Mouse (Mus musculus) hindbrain, embryonic 13.5 days (tissue): ENCODE measurements at regions not wholly inside any gene's neighbourhood (a gene's known extent, or its start where the extent isn't known, plus 50 kb on each side); places are given as distances from the start of the nearest gene placed in this dataset.

Experiments
- ATAC-seq: fragments of 200-750 bp; cut with Nextera tagmentation; 2 replicates; pipeline ENCODE4 v1.8.0; 2017; ENCODE audit warnings: moderate TSS enrichment; ENCODE audit not compliant: low FRiP score
- H3K27ac ChIP-seq: fragments of 300-500 bp; sonication (generic); 2 replicates; pipeline ENCODE4 v1.5.1; 2015; ENCODE audit warnings: inconsistent platforms, mild to moderate bottlenecking, moderate library complexity
- H3K27me3 ChIP-seq: fragments of 300-500 bp; sonication (generic); 2 replicates; pipeline ENCODE4 v1.6.1; 2015; ENCODE audit warnings: mild to moderate bottlenecking, inconsistent platforms
- H3K36me3 ChIP-seq: fragments of 300-500 bp; sonication (generic); 2 replicates; pipeline ENCODE4 v1.6.1; 2015; ENCODE audit warnings: mild to moderate bottlenecking, inconsistent platforms
- H3K4me1 ChIP-seq: fragments of 300-500 bp; sonication (generic); replicated peaks from 2 replicates; pipeline ENCODE4 v1.6.1; 2015; ENCODE audit warnings: inconsistent platforms
- H3K4me2 ChIP-seq: fragments of 300-500 bp; sonication (generic); 2 replicates; pipeline ENCODE4 v1.6.1; 2015; ENCODE audit warnings: inconsistent platforms, mild to moderate bottlenecking, moderate library complexity
- H3K4me3 ChIP-seq: fragments of 300-500 bp; sonication (generic); 2 replicates; pipeline ENCODE4 v1.5.1; 2015; ENCODE audit warnings: mild to moderate bottlenecking, inconsistent platforms
- H3K9ac ChIP-seq: fragments of 300-500 bp; sonication (generic); 2 replicates; pipeline ENCODE4 v1.6.1; 2015; ENCODE audit warnings: mild to moderate bottlenecking, inconsistent platforms
- H3K9me3 ChIP-seq: fragments of 300-500 bp; sonication (generic); 2 replicates; pipeline ENCODE4 v1.6.1; 2016; ENCODE audit warnings: inconsistent platforms
- WGBS: fragments of 180-500 bp; shearing (Covaris S2); methylation state at CpG from one replicate; pipeline ENCODE4 v1.1.7; 2015; 5-methylcytosine and 5-hydroxymethylcytosine counted together

GRCm38 (mm10) chr15:63484910-63485309 is 360.1 kb downstream of the Gsdmc2 start:
- Histone ChIP-seq H3K4me2 (no peak overlapping the region), H3K27me3 (no peaks in the 10 kb centered on the region), H3K4me1 (no peaks in the 10 kb centered on the region), H3K36me3 (no peaks in the 10 kb centered on the region), H3K9me3 (no peaks in the 10 kb centered on the region), H3K9ac (no peak overlapping the region), H3K27ac (no peak overlapping the region), H3K4me3 (no peak overlapping the region)
- no peak for ATAC-seq
- WGBS = 73% methylated on average over 5 of the region's 5 CpGs

- Histone ChIP-seq H3K4me1 (no peaks in the 10 kb centered on the region), H3K4me3 (no peak overlapping the region), H3K4me2 (no peak overlapping the region), H3K36me3 (no peaks in the 10 kb centered on the region), H3K27ac (no peak overlapping the region), H3K9me3 (no peaks in the 10 kb centered on the region), H3K9ac (no peak overlapping the region), H3K27me3 (no peaks in the 10 kb centered on the region)
- 59% methylated on average over 4 of the region's 4 CpGs for WGBS
- ATAC-seq = no peak
Observed at GRCm38 (mm10) chr15:63484217-63484887, 360.6 kb downstream of the Gsdmc2 start.

- Histone ChIP-seq H3K4me1 (no peaks in the 10 kb centered on the region), H3K9me3 (no peaks in the 10 kb centered on the region), H3K36me3 (no peaks in the 10 kb centered on the region), H3K27me3 (no peaks in the 10 kb centered on the region), H3K4me3 (no peak overlapping the region), H3K9ac (no peak overlapping the region), H3K27ac (no peak overlapping the region), H3K4me2 (no peak overlapping the region)
- WGBS = 70% methylated on average over 1 of the region's 1 CpGs
- ATAC-seq = no peak
Observed at GRCm38 (mm10) chr15:63479270-63479805, 365.6 kb downstream of the Gsdmc2 start.

GRCm38 (mm10) chr15:63466916-63467315 is 378.1 kb downstream of the Gsdmc2 start:
- no peaks in the 10 kb centered on the region for H3K27me3 ChIP-seq
- no peak for ATAC-seq
- H3K4me2 ChIP-seq = no peak overlapping the region
- no peak overlapping the region for H3K4me3 ChIP-seq
- no peaks in the 10 kb centered on the region for H3K4me1 ChIP-seq
- H3K9ac ChIP-seq = no peak overlapping the region
- 91% methylated on average over 1 of the region's 1 CpGs for WGBS
- no peaks in the 10 kb centered on the region for H3K36me3 ChIP-seq
- no peak overlapping the region for H3K27ac ChIP-seq
- no peaks in the 10 kb centered on the region; the same call in 1 of the 2 replicates for H3K9me3 ChIP-seq

- no peak overlapping the region for H3K27ac ChIP-seq
- ATAC-seq = no peak
Observed at GRCm38 (mm10) chr15:63452529-63452928, 392.4 kb downstream of the Gsdmc2 start.

GRCm38 (mm10) chr15:63446288-63446687 is 398.7 kb downstream of the Gsdmc2 start:
- no peaks in the 10 kb centered on the region for H3K36me3 ChIP-seq
- H3K4me1 ChIP-seq = no peaks in the 10 kb centered on the region
- ATAC-seq = no peak
- H3K4me2 ChIP-seq = no peak overlapping the region
- H3K27me3 ChIP-seq = no peaks in the 10 kb centered on the region
- H3K4me3 ChIP-seq = no peak overlapping the region
- H3K9ac ChIP-seq = no peak overlapping the region
- H3K27ac ChIP-seq = no peak overlapping the region
- 65% methylated on average over 4 of the region's 4 CpGs for WGBS
- H3K9me3 ChIP-seq = no peaks in the 10 kb centered on the region

More at GRCm38 (mm10) chr15:63452529-63452928, 392.4 kb downstream of the Gsdmc2 start:
- WGBS = 91% methylated on average over 3 of the region's 3 CpGs
- Histone ChIP-seq H3K4me1 (no peaks in the 10 kb centered on the region), H3K4me2 (no peak overlapping the region), H3K27me3 (no peaks in the 10 kb centered on the region), H3K36me3 (no peaks in the 10 kb centered on the region), H3K4me3 (no peak overlapping the region), H3K9ac (no peak overlapping the region), H3K9me3 (no peaks in the 10 kb centered on the region)

- no peak for ATAC-seq
- H3K27ac ChIP-seq = no peak overlapping the region
- no peak overlapping the region for H3K4me2 ChIP-seq
- no peaks in the 10 kb centered on the region for H3K27me3 ChIP-seq
- H3K4me1 ChIP-seq = no peaks in the 10 kb centered on the region
- H3K4me3 ChIP-seq = no peak overlapping the region
- 76% methylated on average over 4 of the region's 4 CpGs for WGBS
- H3K36me3 ChIP-seq = no peaks in the 10 kb centered on the region
- no peak overlapping the region for H3K9ac ChIP-seq
- no peaks in the 10 kb centered on the region for H3K9me3 ChIP-seq
Observed at GRCm38 (mm10) chr15:63445016-63445415, 400.0 kb downstream of the Gsdmc2 start.

GRCm38 (mm10) chr15:63442146-63442780 is 402.7 kb downstream of the Gsdmc2 start:
- no peak overlapping the region for H3K27ac ChIP-seq
- no peaks in the 10 kb centered on the region for H3K9me3 ChIP-seq
- no peaks in the 10 kb centered on the region for H3K36me3 ChIP-seq
- no peaks in the 10 kb centered on the region for H3K4me1 ChIP-seq
- H3K27me3 ChIP-seq = no peaks in the 10 kb centered on the region
- H3K9ac ChIP-seq = no peak overlapping the region
- no peak for ATAC-seq
- H3K4me2 ChIP-seq = no peak overlapping the region
- WGBS = 91% methylated on average over 6 of the region's 6 CpGs
- no peak overlapping the region for H3K4me3 ChIP-seq

GRCm38 (mm10) chr15:63412649-63413048 is 432.3 kb downstream of the Gsdmc2 start:
- Histone ChIP-seq H3K4me1 (no peaks in the 10 kb centered on the region), H3K4me3 (no peak overlapping the region), H3K27ac (no peak overlapping the region), H3K36me3 (no peaks in the 10 kb centered on the region), H3K9ac (no peak overlapping the region), H3K27me3 (no peaks in the 10 kb centered on the region), H3K9me3 (no peaks in the 10 kb centered on the region), H3K4me2 (no peak overlapping the region)
- no peak for ATAC-seq
- WGBS = 90% methylated on average over 4 of the region's 4 CpGs

- H3K4me1 ChIP-seq = no peaks in the 10 kb centered on the region
- H3K27me3 ChIP-seq = no peaks in the 10 kb centered on the region
- H3K27ac ChIP-seq = no peak overlapping the region
- H3K9ac ChIP-seq = no peak overlapping the region
- ATAC-seq = no peak
- H3K4me2 ChIP-seq = no peak overlapping the region
- H3K4me3 ChIP-seq = no peak overlapping the region
- 93% methylated on average over 3 of the region's 3 CpGs for WGBS
- no peaks in the 10 kb centered on the region for H3K9me3 ChIP-seq
- H3K36me3 ChIP-seq = no peaks in the 10 kb centered on the region
Observed at GRCm38 (mm10) chr15:63411771-63412118, 433.2 kb downstream of the Gsdmc2 start.

- Histone ChIP-seq H3K27ac (no peak overlapping the region), H3K4me1 (no peaks in the 10 kb centered on the region), H3K4me3 (no peak overlapping the region), H3K9ac (no peak overlapping the region), H3K27me3 (no peaks in the 10 kb centered on the region), H3K9me3 (no peaks in the 10 kb centered on the region), H3K4me2 (no peak overlapping the region), H3K36me3 (no peaks in the 10 kb centered on the region)
- ATAC-seq = no peak
- 74% methylated on average over 11 of the region's 11 CpGs for WGBS
Observed at GRCm38 (mm10) chr15:63410994-63411770, 433.8 kb downstream of the Gsdmc2 start.

- 62% methylated on average over 3 of the region's 3 CpGs for WGBS
- Histone ChIP-seq H3K4me2 (no peak overlapping the region), H3K9ac (no peak overlapping the region), H3K4me3 (no peak overlapping the region), H3K27ac (no peak overlapping the region), H3K4me1 (no peaks in the 10 kb centered on the region), H3K9me3 (no peaks in the 10 kb centered on the region), H3K36me3 (no peaks in the 10 kb centered on the region), H3K27me3 (no peaks in the 10 kb centered on the region)
- ATAC-seq = no peak
Observed at GRCm38 (mm10) chr15:63400445-63400844, 444.5 kb downstream of the Gsdmc2 start.
